Mouse (Mus musculus): Measurements from ENCODE around the gene Ptprt. TPM values are rescaled to one million over a fixed set of nuclear protein-coding genes. Genes with fewer than 3 reads are reported as not detected.

The Ptprt gene
- polyA plus RNA-seq, 1 experiment from 2014 or later: 1.8 TPM

- no peak overlapping the region for H3K4me3 ChIP-seq (ENCODE audit: low read depth, low read length)
- H3K9me3 ChIP-seq (ENCODE audit: control insufficient read depth, low read length): no peaks in the 10 kb centered on the region
- no peaks in the 10 kb centered on the region for H3K4me1 ChIP-seq (replicated peaks; ENCODE audit: control insufficient read depth, insufficient read depth, low read length)
- 80% methylated on average over 10 of the region's 10 CpGs for WGBS
- H3K27me3 ChIP-seq (ENCODE audit: control insufficient read depth, insufficient read depth, low read length): no peaks in the 10 kb centered on the region
- ATAC-seq (replicated peaks; ENCODE audit: low FRiP score): no peak
- no peaks in the 10 kb centered on the region for H3K36me3 ChIP-seq (ENCODE audit: control insufficient read depth, insufficient read depth, low read length)
- DNase-seq (ENCODE audit: low spot score): no peak
- no peak overlapping the region for H3K4me2 ChIP-seq (ENCODE audit: low read depth, low read length, severe bottlenecking)
- no peak overlapping the region for H3K9ac ChIP-seq (ENCODE audit: low read length)
- no peak overlapping the region for H3K27ac ChIP-seq (ENCODE audit: low read depth, low read length)
Observed at GRCm38 (mm10) chr2:161570236-161570995, 1090.5 kb downstream of the Ptprt start.

GRCm38 (mm10) chr2:161561502-161561901 is 1099.4 kb downstream of the Ptprt start:
- 97% methylated on average over 2 of the region's 2 CpGs for WGBS

GRCm38 (mm10) chr2:161557874-161558273 is 1103.1 kb downstream of the Ptprt start:
- Histone ChIP-seq H3K4me1 (replicated peaks; ENCODE audit: control insufficient read depth, insufficient read depth, low read length) (no peaks in the 10 kb centered on the region), H3K9me3 (ENCODE audit: control insufficient read depth, low read length) (no peaks in the 10 kb centered on the region), H3K27me3 (ENCODE audit: control insufficient read depth, insufficient read depth, low read length) (no peaks in the 10 kb centered on the region), H3K36me3 (ENCODE audit: control insufficient read depth, insufficient read depth, low read length) (no peaks in the 10 kb centered on the region), H3K4me2 (ENCODE audit: low read depth, low read length, severe bottlenecking) (no peak overlapping the region), H3K4me3 (ENCODE audit: low read depth, low read length) (no peak overlapping the region), H3K9ac (ENCODE audit: low read length) (no peak overlapping the region), H3K27ac (ENCODE audit: low read depth, low read length) (no peak overlapping the region)
- 82% methylated on average over 4 of the region's 4 CpGs for WGBS
- no peak for ATAC-seq (replicated peaks; ENCODE audit: low FRiP score)
- DNase-seq (ENCODE audit: low spot score): no peak

More at GRCm38 (mm10) chr2:161561502-161561901, 1099.4 kb downstream of the Ptprt start:
- Histone ChIP-seq H3K4me1 (replicated peaks; ENCODE audit: control insufficient read depth, insufficient read depth, low read length) (no peaks in the 10 kb centered on the region), H3K4me2 (ENCODE audit: low read depth, low read length, severe bottlenecking) (no peak overlapping the region), H3K9me3 (ENCODE audit: control insufficient read depth, low read length) (no peaks in the 10 kb centered on the region), H3K9ac (ENCODE audit: low read length) (no peak overlapping the region), H3K36me3 (ENCODE audit: control insufficient read depth, insufficient read depth, low read length) (no peaks in the 10 kb centered on the region), H3K4me3 (ENCODE audit: low read depth, low read length) (no peak overlapping the region), H3K27ac (ENCODE audit: low read depth, low read length) (no peak overlapping the region), H3K27me3 (ENCODE audit: control insufficient read depth, insufficient read depth, low read length) (no peaks in the 10 kb centered on the region)
- no peak for DNase-seq (ENCODE audit: low spot score)
- no peak for ATAC-seq (replicated peaks; ENCODE audit: low FRiP score)

GRCm38 (mm10) chr2:161553651-161554050 is 1107.3 kb downstream of the Ptprt start:
- DNase-seq (ENCODE audit: low spot score) (no peak), ATAC-seq (replicated peaks; ENCODE audit: low FRiP score) (no peak)
- Histone ChIP-seq H3K9ac (ENCODE audit: low read length) (no peak overlapping the region), H3K4me1 (replicated peaks; ENCODE audit: control insufficient read depth, insufficient read depth, low read length) (no peaks in the 10 kb centered on the region), H3K36me3 (ENCODE audit: control insufficient read depth, insufficient read depth, low read length) (no peaks in the 10 kb centered on the region), H3K4me2 (ENCODE audit: low read depth, low read length, severe bottlenecking) (no peak overlapping the region), H3K9me3 (ENCODE audit: control insufficient read depth, low read length) (no peaks in the 10 kb centered on the region), H3K27ac (ENCODE audit: low read depth, low read length) (no peak overlapping the region), H3K27me3 (ENCODE audit: control insufficient read depth, insufficient read depth, low read length) (no peaks in the 10 kb centered on the region), H3K4me3 (ENCODE audit: low read depth, low read length) (no peak overlapping the region)
- 88% methylated on average over 9 of the region's 9 CpGs for WGBS

- H3K4me3 ChIP-seq (ENCODE audit: low read depth, low read length): no peak overlapping the region
- H3K27me3 ChIP-seq (ENCODE audit: control insufficient read depth, insufficient read depth, low read length): no peaks in the 10 kb centered on the region
- no peaks in the 10 kb centered on the region for H3K36me3 ChIP-seq (ENCODE audit: control insufficient read depth, insufficient read depth, low read length)
- H3K9me3 ChIP-seq (ENCODE audit: control insufficient read depth, low read length): no peaks in the 10 kb centered on the region
- ATAC-seq (replicated peaks; ENCODE audit: low FRiP score): no peak
- no peak overlapping the region for H3K4me2 ChIP-seq (ENCODE audit: low read depth, low read length, severe bottlenecking)
- H3K9ac ChIP-seq (ENCODE audit: low read length): no peak overlapping the region
- DNase-seq (ENCODE audit: low spot score): no peak
- no peaks in the 10 kb centered on the region for H3K4me1 ChIP-seq (replicated peaks; ENCODE audit: control insufficient read depth, insufficient read depth, low read length)
- 88% methylated on average over 2 of the region's 2 CpGs for WGBS
- H3K27ac ChIP-seq (ENCODE audit: low read depth, low read length): no peak overlapping the region
Observed at GRCm38 (mm10) chr2:161552011-161552410, 1108.9 kb downstream of the Ptprt start.

GRCm38 (mm10) chr2:161549577-161549976 is 1111.4 kb downstream of the Ptprt start:
- no peak overlapping the region for H3K9ac ChIP-seq (ENCODE audit: low read length)
- no peaks in the 10 kb centered on the region for H3K4me1 ChIP-seq (replicated peaks; ENCODE audit: control insufficient read depth, insufficient read depth, low read length)
- ATAC-seq (replicated peaks; ENCODE audit: low FRiP score) (no peak), DNase-seq (ENCODE audit: low spot score) (no peak)
- H3K27ac ChIP-seq (ENCODE audit: low read depth, low read length): no peak overlapping the region
- WGBS: 86% methylated on average over 5 of the region's 5 CpGs
- no peak overlapping the region for H3K4me3 ChIP-seq (ENCODE audit: low read depth, low read length)
- no peaks in the 10 kb centered on the region for H3K9me3 ChIP-seq (ENCODE audit: control insufficient read depth, low read length)
- no peak overlapping the region for H3K4me2 ChIP-seq (ENCODE audit: low read depth, low read length, severe bottlenecking)
- H3K27me3 ChIP-seq (ENCODE audit: control insufficient read depth, insufficient read depth, low read length): no peaks in the 10 kb centered on the region
- no peaks in the 10 kb centered on the region for H3K36me3 ChIP-seq (ENCODE audit: control insufficient read depth, insufficient read depth, low read length)

- ATAC-seq (replicated peaks; ENCODE audit: low FRiP score): no peak
- Histone ChIP-seq H3K4me1 (replicated peaks; ENCODE audit: control insufficient read depth, insufficient read depth, low read length) (no peaks in the 10 kb centered on the region), H3K36me3 (ENCODE audit: control insufficient read depth, insufficient read depth, low read length) (no peaks in the 10 kb centered on the region), H3K4me3 (ENCODE audit: low read depth, low read length) (no peak overlapping the region), H3K9ac (ENCODE audit: low read length) (no peak overlapping the region), H3K4me2 (ENCODE audit: low read depth, low read length, severe bottlenecking) (no peak overlapping the region), H3K9me3 (ENCODE audit: control insufficient read depth, low read length) (no peaks in the 10 kb centered on the region), H3K27me3 (ENCODE audit: control insufficient read depth, insufficient read depth, low read length) (no peaks in the 10 kb centered on the region), H3K27ac (ENCODE audit: low read depth, low read length) (no peak overlapping the region)
- DNase-seq (ENCODE audit: low spot score): no peak
- WGBS: 95% methylated on average over 5 of the region's 5 CpGs
Observed at GRCm38 (mm10) chr2:161547318-161547717, 1113.6 kb downstream of the Ptprt start.

- no peaks in the 10 kb centered on the region for H3K9me3 ChIP-seq (ENCODE audit: control insufficient read depth, low read length)
- H3K36me3 ChIP-seq (ENCODE audit: control insufficient read depth, insufficient read depth, low read length): no peaks in the 10 kb centered on the region
- 89% methylated on average over 4 of the region's 4 CpGs for WGBS
- H3K4me3 ChIP-seq (ENCODE audit: low read depth, low read length): no peak overlapping the region
- no peaks in the 10 kb centered on the region for H3K27me3 ChIP-seq (ENCODE audit: control insufficient read depth, insufficient read depth, low read length)
- no peak for ATAC-seq (replicated peaks; ENCODE audit: low FRiP score)
- no peak overlapping the region for H3K27ac ChIP-seq (ENCODE audit: low read depth, low read length)
- no peak for DNase-seq (ENCODE audit: low spot score)
- H3K4me2 ChIP-seq (ENCODE audit: low read depth, low read length, severe bottlenecking): no peak overlapping the region
- no peaks in the 10 kb centered on the region for H3K4me1 ChIP-seq (replicated peaks; ENCODE audit: control insufficient read depth, insufficient read depth, low read length)
- H3K9ac ChIP-seq (ENCODE audit: low read length): no peak overlapping the region
Observed at GRCm38 (mm10) chr2:161545406-161545805, 1115.5 kb downstream of the Ptprt start.

GRCm38 (mm10) chr2:161534151-161534550 is 1126.8 kb downstream of the Ptprt start:
- Histone ChIP-seq H3K9me3 (ENCODE audit: control insufficient read depth, low read length) (no peaks in the 10 kb centered on the region), H3K9ac (ENCODE audit: low read length) (no peak overlapping the region), H3K27me3 (ENCODE audit: control insufficient read depth, insufficient read depth, low read length) (no peaks in the 10 kb centered on the region), H3K27ac (ENCODE audit: low read depth, low read length) (no peak overlapping the region), H3K4me2 (ENCODE audit: low read depth, low read length, severe bottlenecking) (no peak overlapping the region), H3K4me1 (replicated peaks; ENCODE audit: control insufficient read depth, insufficient read depth, low read length) (no peaks in the 10 kb centered on the region), H3K36me3 (ENCODE audit: control insufficient read depth, insufficient read depth, low read length) (no peaks in the 10 kb centered on the region), H3K4me3 (ENCODE audit: low read depth, low read length) (no peak overlapping the region)
- 91% methylated on average over 7 of the region's 7 CpGs for WGBS
- no peak for ATAC-seq (replicated peaks; ENCODE audit: low FRiP score)
- DNase-seq (ENCODE audit: low spot score): no peak
